Mouse (Mus musculus) heart, adult 18-20 months (tissue): ENCODE measurements at regions not wholly inside any gene's neighbourhood (a gene's known extent, or its start where the extent isn't known, plus 50 kb on each side); places are given as distances from the start of the nearest gene placed in this dataset.
A peak's percentile ranks its signal among the peaks of the same experiment; 100 is the strongest.
"Not testable (repeated sequence)": the region's sequence is repeated elsewhere in the genome, so short reads cannot be mapped to it uniquely, and the experiment has no call there.

Source experiments
- DNase-seq, 2 experiments: peaks; one replicate each; pipeline ENCODE4 v3.0.0; 2021 to 2022; ENCODE audit warnings: mixed read lengths in 1 of 2

DNA sequence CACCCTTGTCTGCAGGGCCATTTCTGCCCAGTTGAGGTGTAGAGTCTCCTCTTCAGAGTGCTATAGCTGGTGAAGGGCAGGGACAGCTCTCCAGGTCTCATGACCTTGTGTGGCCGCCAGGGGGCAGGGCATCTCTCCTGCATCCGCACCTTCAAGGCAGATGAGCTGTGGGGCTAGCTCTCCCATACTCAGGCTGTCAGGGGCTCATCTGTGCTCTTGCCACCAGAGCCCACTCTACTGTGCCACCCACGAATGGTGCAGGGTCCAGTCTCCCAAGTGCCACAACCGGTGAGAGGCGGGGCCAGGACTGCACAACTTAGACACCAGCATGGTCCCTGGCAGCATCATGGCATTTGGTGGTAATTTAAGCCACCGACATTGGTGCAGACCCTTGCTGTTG is 111.3 kb downstream of the Syt10 start:
- peak in 1 of 2 experiments; percentile 1 for DNase-seq

DNA sequence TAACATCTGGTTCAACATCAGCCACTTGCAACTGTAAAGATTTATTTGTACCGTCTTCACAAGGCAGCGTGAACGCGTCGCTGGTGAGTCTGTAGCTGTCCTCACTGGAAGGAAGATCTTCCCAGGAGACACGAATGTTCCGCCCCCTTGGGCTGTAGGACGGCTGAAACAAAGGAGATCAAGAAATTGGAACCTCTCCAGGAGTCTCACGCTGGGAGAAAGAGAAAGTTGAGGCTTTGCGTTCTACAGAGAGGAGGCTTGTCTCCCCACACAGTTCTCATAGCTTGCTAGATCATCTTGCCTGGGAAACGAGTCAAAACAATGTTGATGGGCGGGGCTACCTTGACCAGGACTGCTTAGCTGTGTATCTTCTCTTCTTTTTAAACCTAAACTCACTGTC is 117.3 kb downstream of the Syt10 start:
- DNase-seq, result no peak

DNA sequence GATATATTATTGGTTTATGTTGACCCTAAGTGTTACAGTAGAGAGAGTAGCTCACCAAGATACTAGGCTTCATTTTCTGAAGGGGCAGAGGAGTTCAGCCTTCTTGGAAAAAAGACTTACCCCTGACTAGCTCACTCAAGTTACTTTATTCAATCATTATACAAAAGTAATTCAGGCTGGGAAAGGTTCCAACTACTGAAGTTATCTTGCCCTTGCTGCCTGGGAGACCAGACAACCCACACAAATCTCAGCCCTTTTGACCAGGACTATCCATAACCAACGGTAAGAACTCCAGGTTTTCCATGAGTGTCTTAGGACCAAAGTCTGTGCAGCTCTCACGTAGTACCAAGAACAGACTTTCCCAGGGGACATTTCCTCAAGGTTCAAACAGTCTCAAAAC is 105.5 kb upstream of the Rabl2 start:
- no peak for DNase-seq

- DNase-seq, result no peak
Observed at GRCm38 (mm10) chr15:89676366-89676765, 84.6 kb upstream of the Rabl2 start.

GRCm38 (mm10) chr15:89656558-89656957 is 64.8 kb upstream of the Rabl2 start:
- not testable (repeated sequence) for DNase-seq
